In genomic region chrX:63770288-63770687, GRCm38 (mm10) we compare ENCODE assay signal across 16 mouse cellular contexts.
"Had no signal": no experiment of that assay in that cellular context is flagged by ENCODE, and none has a peak within 500 bp of the region (broad histone marks: within the 10 kb centered on the region; RNA-seq: fewer than 3 reads in every experiment).

No protein-coding gene starts in this region.

- DNase-seq: retina, postnatal 1 day; right cerebral cortex, adult 18-20 months; right cerebral cortex, postnatal 14 days; right cerebral cortex, postnatal 25 days; right cerebral cortex, postnatal 4 days; spleen, adult 18-20 months; thymus, adult 18-20 months; thymus, adult 2 months; thymus, postnatal 14 days; thymus, postnatal 25 days; thymus, postnatal 36 days; thymus, postnatal 4 days had no signal

- H3K4me1 ChIP-seq: neural tube, embryonic 13.5 days; neural tube, embryonic 15.5 days; stomach, embryonic 15.5 days had no signal

- H3K9me3 ChIP-seq: neural tube, embryonic 13.5 days; neural tube, embryonic 15.5 days; stomach, embryonic 15.5 days had no signal

- H3K36me3 ChIP-seq: neural tube, embryonic 13.5 days; neural tube, embryonic 15.5 days; stomach, embryonic 15.5 days had no signal

- H3K9ac ChIP-seq: neural tube, embryonic 13.5 days; neural tube, embryonic 15.5 days; stomach, embryonic 15.5 days had no signal

- H3K27ac ChIP-seq: neural tube, embryonic 13.5 days; neural tube, embryonic 15.5 days; stomach, embryonic 15.5 days; stomach, postnatal 0 days had no signal

- H3K4me3 ChIP-seq: neural tube, embryonic 13.5 days; neural tube, embryonic 15.5 days; stomach, embryonic 15.5 days had no signal

- H3K4me2 ChIP-seq: neural tube, embryonic 13.5 days; neural tube, embryonic 15.5 days; stomach, embryonic 15.5 days had no signal

- H3K27me3 ChIP-seq: neural tube, embryonic 13.5 days; neural tube, embryonic 15.5 days; stomach, embryonic 15.5 days had no signal
